Mouse (Mus musculus) testis, adult 2 months (tissue): ENCODE results near the gene Cdipt.

Experiments used
- CTCF ChIP-seq: fragments of 200-500 bp; IDR thresholded peaks from 2 replicates; pipeline ENCODE4 v1.5.1; 2012; ENCODE audit warnings: low read depth, mild to moderate bottlenecking, inconsistent platforms, low read length, moderate library complexity; ENCODE audit not compliant: control insufficient read depth, insufficient read depth, insufficient replicate concordance
- POLR2A ChIP-seq: fragments of 200-500 bp; IDR thresholded peaks from 2 replicates; pipeline ENCODE4 v1.6.1; 2012; ENCODE audit warnings: low read depth, mild to moderate bottlenecking, inconsistent platforms, low read length, moderate library complexity; ENCODE audit not compliant: control insufficient read depth

DNA sequence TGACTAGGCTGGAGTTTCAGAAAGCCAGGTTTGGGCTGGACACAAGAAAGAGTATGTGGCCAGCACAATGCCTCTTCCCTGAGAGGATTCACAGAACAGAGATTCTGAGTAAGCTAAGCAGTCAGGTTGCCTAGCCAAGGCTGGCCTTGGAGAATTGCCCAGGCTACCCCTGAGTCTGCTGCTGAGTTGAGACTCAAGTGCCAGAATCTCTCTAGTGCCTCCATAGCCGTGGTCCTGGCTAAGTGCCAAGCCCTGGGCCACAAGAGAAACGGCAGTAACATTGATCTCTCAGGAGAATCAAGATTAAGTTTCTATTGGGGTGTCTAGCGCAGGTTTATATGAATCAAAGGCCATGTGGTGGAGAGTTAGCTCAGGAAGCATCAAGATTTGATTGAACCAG lies 10.1 kb upstream of the Cdipt start:
- TF ChIP-seq CTCF, result no peak
- TF ChIP-seq POLR2A, result no peak
